Mouse (Mus musculus): ENCODE measurements at regions not wholly inside any gene's neighbourhood (a gene's known extent, or its start where the extent isn't known, plus 50 kb on each side); places are given as distances from the start of the nearest gene placed in this dataset.

GRCm38 (mm10) chr16:84583323-84583722 is 68.4 kb downstream of the A730009L09Rik start:
- TF ChIP-seq CTCF (IDR thresholded peaks at IDR 0.05; ENCODE audit: control insufficient read depth, insufficient read depth, low read length) (no peak), POLR2A (IDR thresholded peaks at IDR 0.05; ENCODE audit: borderline replicate concordance, control insufficient read depth, low read depth, low read length) (no peak)

Data from bone marrow, adult 2 months (tissue).